Mouse (Mus musculus): ENCODE results near the gene Srp54b.
"Not testable (repeated sequence)": the region's sequence is repeated elsewhere in the genome, so short reads cannot be mapped to it uniquely, and the experiment has no call there.

DNA sequence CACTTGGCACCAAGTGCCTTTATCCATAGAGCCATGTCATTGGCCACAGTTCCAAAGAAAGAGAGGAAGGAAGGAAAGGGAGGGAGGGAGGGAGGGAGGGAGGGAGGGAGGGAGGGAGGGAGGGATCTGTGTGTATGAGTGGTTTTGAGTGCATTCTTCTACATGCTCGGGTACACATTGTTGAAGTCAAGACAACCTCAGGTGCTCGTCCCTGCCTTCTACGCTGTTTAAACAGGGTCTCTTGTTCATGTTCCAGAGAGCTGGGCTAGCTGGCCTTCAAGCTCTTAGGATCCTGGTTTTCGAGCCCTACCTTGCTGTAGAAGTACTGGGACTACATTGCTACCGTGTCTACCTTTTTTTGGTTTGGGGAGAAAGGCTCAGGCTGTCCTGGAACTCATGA is 34.2 kb downstream of the Srp54b start:
- not testable (repeated sequence) for TF ChIP-seq POLR2A (IDR thresholded peaks at IDR 0.05; ENCODE audit: borderline replicate concordance, control insufficient read depth, low read depth, low read length); CTCF (IDR thresholded peaks at IDR 0.05; ENCODE audit: control insufficient read depth, insufficient read depth, low read length)

All from bone marrow, adult 2 months (tissue).